Mouse (Mus musculus): ENCODE data around the gene Fam217b. TPM values are rescaled to one million over a fixed set of nuclear protein-coding genes. Genes with fewer than 3 reads are reported as not detected.
A peak's percentile ranks its signal among the peaks of the same experiment; 100 is the strongest.

The Fam217b gene
- polyA plus RNA-seq, 1 experiment from 2014 or later = 1.1 TPM

GRCm38 (mm10) chr2:178454664-178455516 lies 40.6 kb downstream of the Fam217b start:
- Histone ChIP-seq H3K9me3 (no peaks in the 10 kb centered on the region), H3K4me1 (peaks cover 23% of the 10 kb centered on the region), H3K4me3 (no peak overlapping the region), H3K27ac (peak overlapping the region; percentile 20; the same call in 1 of the 2 replicates), H3K36me3 (replicated peaks) (no peaks in the 10 kb centered on the region), H3K27me3 (ENCODE audit: poor library complexity, severe bottlenecking) (no peaks in the 10 kb centered on the region)
- WGBS = 73% methylated on average over 17 of the region's 17 CpGs
- DNase-seq (ENCODE audit: extremely low spot score, low spot score) = no peak

DNA sequence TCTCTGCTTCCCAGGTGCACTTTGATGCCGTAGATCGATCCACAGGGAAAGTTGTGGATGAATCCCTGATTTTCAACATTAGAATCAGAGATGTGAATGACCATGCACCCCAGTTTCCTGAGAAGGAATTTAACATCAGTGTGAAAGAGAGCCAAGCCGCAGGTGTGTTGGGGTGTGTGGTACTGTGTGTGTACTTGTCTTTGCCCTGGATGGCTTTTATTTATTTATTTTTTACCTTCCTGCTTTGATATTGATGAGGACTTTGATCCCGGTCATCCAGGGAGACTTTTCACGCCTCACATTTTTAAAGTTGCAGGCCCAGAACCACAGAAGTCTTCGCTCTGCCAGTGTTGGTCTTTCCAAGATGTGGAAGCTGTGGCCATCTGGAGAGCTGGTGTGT lies 43.1 kb downstream of the Fam217b start:
- no peak for DNase-seq (ENCODE audit: extremely low spot score, low spot score)
- WGBS = 93% methylated on average over 6 of the region's 6 CpGs
- H3K4me3 ChIP-seq = no peak overlapping the region
- no peak overlapping the region for H3K27ac ChIP-seq
- no peaks in the 10 kb centered on the region for H3K9me3 ChIP-seq
- peaks cover 18% of the 10 kb centered on the region; the same call in 1 of the 2 replicates for H3K4me1 ChIP-seq
- no peaks in the 10 kb centered on the region for H3K36me3 ChIP-seq (replicated peaks)
- no peaks in the 10 kb centered on the region for H3K27me3 ChIP-seq (ENCODE audit: poor library complexity, severe bottlenecking)

DNA sequence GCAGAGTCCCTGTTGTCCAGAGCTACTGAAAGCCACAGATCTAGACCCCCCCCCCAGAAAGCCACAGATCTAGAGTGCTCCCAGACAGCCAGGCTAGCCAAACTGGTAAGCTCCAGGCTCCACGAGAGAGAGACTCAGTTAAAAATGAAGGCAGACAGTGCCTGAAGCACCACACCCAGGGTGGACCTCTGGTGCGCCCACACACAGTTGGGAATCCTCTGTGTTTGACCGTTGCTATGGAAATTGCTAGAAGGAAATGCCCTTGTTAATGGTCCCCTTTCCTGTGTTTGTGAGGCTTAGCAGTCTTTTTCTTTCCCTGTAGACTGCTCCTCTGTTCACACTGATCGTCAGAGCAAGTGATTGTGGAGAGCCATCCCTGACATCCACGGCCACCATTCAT lies 46.0 kb downstream of the Fam217b start:
- WGBS = 77% methylated on average over 5 of the region's 5 CpGs
- Histone ChIP-seq H3K9me3 (no peaks in the 10 kb centered on the region), H3K36me3 (replicated peaks) (no peaks in the 10 kb centered on the region), H3K4me3 (no peak overlapping the region), H3K27me3 (ENCODE audit: poor library complexity, severe bottlenecking) (no peaks in the 10 kb centered on the region), H3K4me1 (peaks cover 9% of the 10 kb centered on the region; the same call in 1 of the 2 replicates), H3K27ac (peak overlapping the region; percentile 15; the same call in 1 of the 2 replicates)
- no peak for DNase-seq (ENCODE audit: extremely low spot score, low spot score)

- no peak for DNase-seq (ENCODE audit: extremely low spot score, low spot score)
- H3K27me3 ChIP-seq (ENCODE audit: poor library complexity, severe bottlenecking) = no peaks in the 10 kb centered on the region
- no peaks in the 10 kb centered on the region for H3K36me3 ChIP-seq (replicated peaks)
- H3K4me3 ChIP-seq = no peak overlapping the region
- no peaks in the 10 kb centered on the region for H3K9me3 ChIP-seq
- no peak overlapping the region for H3K27ac ChIP-seq
- WGBS = 81% methylated on average over 17 of the region's 17 CpGs
- peaks cover 10% of the 10 kb centered on the region for H3K4me1 ChIP-seq
Measured at GRCm38 (mm10) chr2:178471546-178472480, 57.5 kb downstream of the Fam217b start.

DNA sequence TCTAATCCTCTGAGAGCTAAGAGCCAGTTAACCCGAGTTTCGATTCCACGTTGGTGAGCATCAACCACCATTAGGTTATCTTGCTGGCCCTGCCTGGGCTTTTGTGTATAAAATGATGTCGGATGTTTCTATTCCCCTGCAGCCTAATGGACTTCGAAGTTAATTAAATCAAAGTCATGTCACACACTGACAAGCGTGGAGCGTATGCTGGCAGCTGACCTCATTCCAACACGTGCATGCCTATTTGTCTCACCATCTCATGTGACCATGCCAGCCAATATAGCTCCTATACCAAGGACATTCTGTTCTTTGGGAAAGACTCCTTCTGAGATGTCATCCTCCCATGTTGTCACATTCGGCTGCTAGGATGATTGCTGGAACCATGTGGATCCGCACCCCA lies 59.6 kb downstream of the Fam217b start:
- DNase-seq (ENCODE audit: extremely low spot score, low spot score) = no peak
- Histone ChIP-seq H3K4me1 (peaks cover 10% of the 10 kb centered on the region), H3K36me3 (replicated peaks) (no peaks in the 10 kb centered on the region), H3K27ac (no peak overlapping the region), H3K9me3 (no peaks in the 10 kb centered on the region), H3K4me3 (no peak overlapping the region), H3K27me3 (ENCODE audit: poor library complexity, severe bottlenecking) (no peaks in the 10 kb centered on the region)
- 89% methylated on average over 10 of the region's 10 CpGs for WGBS

Other genes with a start within 250 kb of the Fam217b start
- 0.02 TPM in 1 of 2 replicates, not detected in the other for gene Sycp2, start 6.8 kb upstream of the Fam217b start, polyA plus RNA-seq (2016; fragmentation: Nextera tagmentation; extraction: Ambion mirVana)
- gene Ppp1r3d, start 52 bp upstream of the Fam217b start, polyA plus RNA-seq (2016; fragmentation: Nextera tagmentation; extraction: Ambion mirVana) = 0.66 and 0.68 TPM in 2 replicates
- gene Cdh26, start 16.0 kb downstream of the Fam217b start, polyA plus RNA-seq (2016; fragmentation: Nextera tagmentation; extraction: Ambion mirVana) = 0.05 TPM in 1 of 2 replicates, not detected in the other

All from forebrain, embryonic 10.5 days (tissue).